Mouse (Mus musculus) heart, postnatal 10 days (tissue): ENCODE results near the gene Zfp600. TPM values are rescaled to one million over a fixed set of nuclear protein-coding genes. Genes with fewer than 3 reads are reported as not detected.
"Not testable (repeated sequence)": the region's sequence is repeated elsewhere in the genome, so short reads cannot be mapped to it uniquely, and the experiment has no call there.

Experiments
- DNase-seq, 2 experiments: peaks; one replicate each; pipeline ENCODE4 v3.0.0; 2021
- intact Hi-C: fragments of 180-260 bp; cut with DNase I; formaldehyde crosslinking; loops from one replicate; pipeline ENCODE4 v1.15.1; 2025
- total RNA-seq, 2 experiments: library from RNA; stranded (reverse); gene quantifications; 2 replicates each; pipeline ENCODE4 v1.2.3; 2021

Zfp600 gene
- under 1 TPM in 1 of 2 experiments, not detected in 1; 0.92 TPM for total RNA-seq

- intact Hi-C loops, DNase-seq: not testable (repeated sequence)
These were observed at the start of gene Zfp600 for GRCm38 (mm10) chr4:146156524-146156923. Zfp600 (plus strand) TSS chr4:146156824.

GRCm38 (mm10) chr4:146162893-146163292 is 6.3 kb downstream of the Zfp600 start:
- DNase-seq, intact Hi-C loops: not testable (repeated sequence)

- DNase-seq, intact Hi-C loops: not testable (repeated sequence)
These were observed 10.7 kb downstream of the Zfp600 start for GRCm38 (mm10) chr4:146167202-146167832.

GRCm38 (mm10) chr4:146167879-146168532 is 11.4 kb downstream of the Zfp600 start:
- intact Hi-C loops, DNase-seq: not testable (repeated sequence)

- not testable (repeated sequence) for DNase-seq
These were observed 12.1 kb downstream of the Zfp600 start for GRCm38 (mm10) chr4:146168730-146169215.

GRCm38 (mm10) chr4:146173378-146174226 is 17.0 kb downstream of the Zfp600 start:
- intact Hi-C loops, result not testable (repeated sequence)
- DNase-seq, result peak in 1 of 2 experiments; percentile 10

More at GRCm38 (mm10) chr4:146168730-146169215, 12.1 kb downstream of the Zfp600 start:
- intact Hi-C loops, result not testable (repeated sequence)

- DNase-seq, intact Hi-C loops: not testable (repeated sequence)
These were observed 47.7 kb downstream of the Zfp600 start for GRCm38 (mm10) chr4:146204357-146204756.

GRCm38 (mm10) chr4:146239252-146240244 is 82.9 kb downstream of the Zfp600 start:
- intact Hi-C loops, DNase-seq: not testable (repeated sequence)

GRCm38 (mm10) chr4:146242119-146242518 is 85.5 kb downstream of the Zfp600 start:
- DNase-seq, intact Hi-C loops: not testable (repeated sequence)

Other genes starting within 250 kb of the Zfp600 start
- not detected for gene Zfp987, start 59.5 kb upstream of the Zfp600 start, total RNA-seq